Mouse (Mus musculus): ENCODE measurements at regions not wholly inside any gene's neighbourhood (a gene's known extent, or its start where the extent isn't known, plus 50 kb on each side); places are given as distances from the start of the nearest gene placed in this dataset.

GRCm38 (mm10) chr16:62449735-62450134, 336.9 kb downstream of the Nsun3 start:
- Histone ChIP-seq H3K27ac (no peak overlapping the region), H3K36me3 (replicated peaks) (no peaks in the 10 kb centered on the region), H3K4me3 (no peak overlapping the region), H3K4me1 (no peaks in the 10 kb centered on the region), H3K9me3 (no peaks in the 10 kb centered on the region), H3K27me3 (ENCODE audit: poor library complexity, severe bottlenecking) (no peaks in the 10 kb centered on the region)
- DNase-seq (ENCODE audit: extremely low spot score, low spot score), result no peak
- 96% methylated on average over 3 of the region's 3 CpGs for WGBS

GRCm38 (mm10) chr16:62447380-62447779, 339.2 kb downstream of the Nsun3 start:
- Histone ChIP-seq H3K27me3 (ENCODE audit: poor library complexity, severe bottlenecking) (no peaks in the 10 kb centered on the region), H3K4me3 (no peak overlapping the region), H3K9me3 (no peaks in the 10 kb centered on the region), H3K36me3 (replicated peaks) (no peaks in the 10 kb centered on the region), H3K27ac (no peak overlapping the region), H3K4me1 (no peaks in the 10 kb centered on the region)
- 93% methylated on average over 3 of the region's 3 CpGs for WGBS
- DNase-seq (ENCODE audit: extremely low spot score, low spot score), result no peak

- H3K4me1 ChIP-seq, result no peaks in the 10 kb centered on the region
- no peaks in the 10 kb centered on the region for H3K36me3 ChIP-seq (replicated peaks)
- WGBS, result 83% methylated on average over 4 of the region's 4 CpGs
- H3K27me3 ChIP-seq (ENCODE audit: poor library complexity, severe bottlenecking), result no peaks in the 10 kb centered on the region
- no peak for DNase-seq (ENCODE audit: extremely low spot score, low spot score)
- H3K4me3 ChIP-seq, result no peak overlapping the region
- H3K27ac ChIP-seq, result no peak overlapping the region
- H3K9me3 ChIP-seq, result no peaks in the 10 kb centered on the region
Measured at GRCm38 (mm10) chr16:62441197-62441596, 345.4 kb downstream of the Nsun3 start.

GRCm38 (mm10) chr16:62433125-62433524, 353.5 kb downstream of the Nsun3 start:
- Histone ChIP-seq H3K27ac (no peak overlapping the region), H3K4me3 (no peak overlapping the region), H3K4me1 (no peaks in the 10 kb centered on the region), H3K27me3 (ENCODE audit: poor library complexity, severe bottlenecking) (no peaks in the 10 kb centered on the region), H3K36me3 (replicated peaks) (no peaks in the 10 kb centered on the region), H3K9me3 (no peaks in the 10 kb centered on the region)
- DNase-seq (ENCODE audit: extremely low spot score, low spot score), result no peak
- WGBS, result 92% methylated on average over 2 of the region's 2 CpGs

- no peaks in the 10 kb centered on the region for H3K4me1 ChIP-seq
- H3K36me3 ChIP-seq (replicated peaks), result no peaks in the 10 kb centered on the region
- H3K27ac ChIP-seq, result no peak overlapping the region
- no peaks in the 10 kb centered on the region for H3K9me3 ChIP-seq
- H3K4me3 ChIP-seq, result no peak overlapping the region
- WGBS, result 50% methylated on average over 1 of the region's 1 CpGs
- no peaks in the 10 kb centered on the region for H3K27me3 ChIP-seq (ENCODE audit: poor library complexity, severe bottlenecking)
- no peak for DNase-seq (ENCODE audit: extremely low spot score, low spot score)
Measured at GRCm38 (mm10) chr16:62414485-62414884, 372.1 kb downstream of the Nsun3 start.

- no peaks in the 10 kb centered on the region for H3K27me3 ChIP-seq (ENCODE audit: poor library complexity, severe bottlenecking)
- DNase-seq (ENCODE audit: extremely low spot score, low spot score), result no peak
- H3K36me3 ChIP-seq (replicated peaks), result no peaks in the 10 kb centered on the region
- no peaks in the 10 kb centered on the region for H3K9me3 ChIP-seq
- H3K4me1 ChIP-seq, result no peaks in the 10 kb centered on the region
- WGBS, result 72% methylated on average over 3 of the region's 3 CpGs
- no peak overlapping the region for H3K4me3 ChIP-seq
- H3K27ac ChIP-seq, result no peak overlapping the region
Measured at GRCm38 (mm10) chr16:62407526-62408165, 379.0 kb downstream of the Nsun3 start.

- 86% methylated on average over 2 of the region's 2 CpGs for WGBS
- Histone ChIP-seq H3K9me3 (no peaks in the 10 kb centered on the region), H3K4me1 (no peaks in the 10 kb centered on the region), H3K27me3 (ENCODE audit: poor library complexity, severe bottlenecking) (no peaks in the 10 kb centered on the region), H3K27ac (no peak overlapping the region), H3K4me3 (no peak overlapping the region), H3K36me3 (replicated peaks) (no peaks in the 10 kb centered on the region)
- DNase-seq (ENCODE audit: extremely low spot score, low spot score), result no peak
Measured at GRCm38 (mm10) chr16:62406458-62406857, 380.2 kb downstream of the Nsun3 start.

GRCm38 (mm10) chr16:62357279-62357678, 429.3 kb downstream of the Nsun3 start:
- H3K4me3 ChIP-seq, result no peak overlapping the region
- no peaks in the 10 kb centered on the region for H3K27me3 ChIP-seq (ENCODE audit: poor library complexity, severe bottlenecking)
- peaks cover 23% of the 10 kb centered on the region for H3K4me1 ChIP-seq
- no peak overlapping the region for H3K27ac ChIP-seq
- no peaks in the 10 kb centered on the region for H3K9me3 ChIP-seq
- no peaks in the 10 kb centered on the region for H3K36me3 ChIP-seq (replicated peaks)
- no peak for DNase-seq (ENCODE audit: extremely low spot score, low spot score)

GRCm38 (mm10) chr16:62356349-62356748, 430.3 kb downstream of the Nsun3 start:
- no peaks in the 10 kb centered on the region for H3K9me3 ChIP-seq
- H3K4me3 ChIP-seq, result no peak overlapping the region
- no peaks in the 10 kb centered on the region for H3K27me3 ChIP-seq (ENCODE audit: poor library complexity, severe bottlenecking)
- H3K4me1 ChIP-seq, result peaks cover 23% of the 10 kb centered on the region
- no peak for DNase-seq (ENCODE audit: extremely low spot score, low spot score)
- H3K27ac ChIP-seq, result no peak overlapping the region
- 81% methylated on average over 3 of the region's 3 CpGs for WGBS
- no peaks in the 10 kb centered on the region for H3K36me3 ChIP-seq (replicated peaks)

- Histone ChIP-seq H3K4me1 (peaks cover 23% of the 10 kb centered on the region), H3K36me3 (replicated peaks) (no peaks in the 10 kb centered on the region), H3K9me3 (no peaks in the 10 kb centered on the region), H3K27me3 (ENCODE audit: poor library complexity, severe bottlenecking) (no peaks in the 10 kb centered on the region), H3K27ac (no peak overlapping the region), H3K4me3 (no peak overlapping the region)
- WGBS, result 38% methylated on average over 8 of the region's 8 CpGs
- DNase-seq (ENCODE audit: extremely low spot score, low spot score), result peak; percentile 26
Measured at GRCm38 (mm10) chr16:62355830-62356270, 430.8 kb downstream of the Nsun3 start.

- Histone ChIP-seq H3K4me1 (peaks cover 14% of the 10 kb centered on the region), H3K27me3 (ENCODE audit: poor library complexity, severe bottlenecking) (no peaks in the 10 kb centered on the region), H3K27ac (no peak overlapping the region), H3K36me3 (replicated peaks) (no peaks in the 10 kb centered on the region), H3K9me3 (no peaks in the 10 kb centered on the region; the same call in 1 of the 2 replicates), H3K4me3 (no peak overlapping the region)
- no peak for DNase-seq (ENCODE audit: extremely low spot score, low spot score)
- WGBS, result 59% methylated on average over 5 of the region's 5 CpGs
Measured at GRCm38 (mm10) chr16:62327378-62328036, 459.1 kb downstream of the Nsun3 start.

- DNase-seq (ENCODE audit: extremely low spot score, low spot score), result no peak
- H3K36me3 ChIP-seq (replicated peaks), result no peaks in the 10 kb centered on the region
- no peaks in the 10 kb centered on the region for H3K27me3 ChIP-seq (ENCODE audit: poor library complexity, severe bottlenecking)
- no peaks in the 10 kb centered on the region; the same call in 1 of the 2 replicates for H3K9me3 ChIP-seq
- 73% methylated on average over 3 of the region's 3 CpGs for WGBS
- peaks cover 14% of the 10 kb centered on the region for H3K4me1 ChIP-seq
- H3K4me3 ChIP-seq, result no peak overlapping the region
- no peak overlapping the region for H3K27ac ChIP-seq
Measured at GRCm38 (mm10) chr16:62325534-62326244, 460.9 kb downstream of the Nsun3 start.

GRCm38 (mm10) chr16:62322809-62323208, 463.8 kb downstream of the Nsun3 start:
- no peaks in the 10 kb centered on the region for H3K9me3 ChIP-seq
- WGBS, result 86% methylated on average over 1 of the region's 1 CpGs
- H3K27me3 ChIP-seq (ENCODE audit: poor library complexity, severe bottlenecking), result no peaks in the 10 kb centered on the region
- H3K36me3 ChIP-seq (replicated peaks), result no peaks in the 10 kb centered on the region
- peaks cover 7% of the 10 kb centered on the region for H3K4me1 ChIP-seq
- H3K4me3 ChIP-seq, result no peak overlapping the region
- no peak for DNase-seq (ENCODE audit: extremely low spot score, low spot score)
- no peak overlapping the region for H3K27ac ChIP-seq
